Mouse (Mus musculus) stomach, embryonic 15.5 days (tissue): Measurements from ENCODE around the gene Cdc42se1. TPM values are rescaled to one million over a fixed set of nuclear protein-coding genes. Genes with fewer than 3 reads are reported as not detected.

Experiments used
- ATAC-seq: fragments of 200-750 bp; cut with Nextera tagmentation; 2 replicates; pipeline ENCODE4 v1.8.0; 2017; ENCODE audit warnings: low read depth, moderate number of reproducible peaks, moderate TSS enrichment; ENCODE audit not compliant: insufficient read depth, low FRiP score
- H3K27ac ChIP-seq: fragments of 300-500 bp; sonication (generic); 2 replicates; pipeline ENCODE4 v1.5.1; 2015; ENCODE audit warnings: mild to moderate bottlenecking, inconsistent platforms
- H3K27me3 ChIP-seq: fragments of 300-500 bp; sonication (generic); replicated peaks from 2 replicates; pipeline ENCODE4 v1.6.1; 2015; ENCODE audit warnings: inconsistent platforms
- H3K36me3 ChIP-seq: fragments of 300-500 bp; sonication (generic); 2 replicates; pipeline ENCODE4 v1.6.1; 2015; ENCODE audit warnings: inconsistent platforms
- H3K4me1 ChIP-seq: fragments of 300-500 bp; sonication (generic); 2 replicates; pipeline ENCODE4 v1.6.1; 2015; ENCODE audit warnings: inconsistent platforms
- H3K4me2 ChIP-seq: fragments of 300-500 bp; sonication (generic); 2 replicates; pipeline ENCODE4 v1.6.1; 2015; ENCODE audit warnings: mild to moderate bottlenecking, inconsistent platforms
- H3K4me3 ChIP-seq: fragments of 300-500 bp; sonication (generic); replicated peaks from 2 replicates; pipeline ENCODE4 v1.5.1; 2015; ENCODE audit warnings: inconsistent platforms
- H3K9ac ChIP-seq: fragments of 300-500 bp; sonication (generic); 2 replicates; pipeline ENCODE4 v1.6.1; 2015; ENCODE audit warnings: inconsistent platforms
- H3K9me3 ChIP-seq: fragments of 300-500 bp; sonication (generic); 2 replicates; pipeline ENCODE4 v1.6.1; 2016; ENCODE audit warnings: inconsistent platforms
- WGBS: fragments of 180-500 bp; shearing (Covaris S2); methylation state at CpG from one replicate; pipeline ENCODE4 v1.1.7; 2015; 5-methylcytosine and 5-hydroxymethylcytosine counted together
- polyA plus RNA-seq: library from polyadenylated mRNA; unstranded; fragments of >200 nt; fragmentation: Nextera tagmentation; extraction: Ambion mirVana; gene quantifications from 2 replicates; pipeline ENCODE4 v1.2.1, GENCODE M21; 2015

Gene Cdc42se1
- polyA plus RNA-seq, 1 experiment from 2014 or later: 83.5 TPM

GRCm38 (mm10) chr3:95282381-95282864 is 53.9 kb downstream of the Cdc42se1 start:
- H3K4me1 ChIP-seq: peaks cover 18% of the 10 kb centered on the region
- peak overlapping the region; percentile 72 for H3K4me3 ChIP-seq
- ATAC-seq: no peak
- peak overlapping the region; percentile 97 for H3K27ac ChIP-seq
- no peaks in the 10 kb centered on the region for H3K27me3 ChIP-seq
- under 1% methylated on average over 11 of the region's 11 CpGs for WGBS
- H3K36me3 ChIP-seq: no peaks in the 10 kb centered on the region
- H3K9ac ChIP-seq: peak overlapping the region; percentile 84
- H3K9me3 ChIP-seq: no peaks in the 10 kb centered on the region
- H3K4me2 ChIP-seq: peak overlapping the region; percentile 79

GRCm38 (mm10) chr3:95282865-95283588 is 54.5 kb downstream of the Cdc42se1 start:
- Histone ChIP-seq H3K36me3 (peaks cover 4% of the 10 kb centered on the region; the same call in 1 of the 2 replicates), H3K27ac (peak overlapping the region; percentile 97), H3K4me1 (peaks cover 18% of the 10 kb centered on the region), H3K4me3 (peak overlapping the region; percentile 72), H3K4me2 (peak overlapping the region; percentile 79), H3K27me3 (no peaks in the 10 kb centered on the region), H3K9me3 (no peaks in the 10 kb centered on the region), H3K9ac (peak overlapping the region; percentile 84)
- ATAC-seq: peak; percentile 54
- WGBS: under 1% methylated on average over 49 of the region's 51 CpGs

- 1% methylated on average over 7 of the region's 7 CpGs for WGBS
- Histone ChIP-seq H3K27me3 (no peaks in the 10 kb centered on the region), H3K9me3 (no peaks in the 10 kb centered on the region), H3K36me3 (peaks cover 9% of the 10 kb centered on the region), H3K4me2 (peak overlapping the region; percentile 79), H3K4me3 (peak overlapping the region; percentile 72), H3K4me1 (peaks cover 18% of the 10 kb centered on the region), H3K27ac (peak overlapping the region; percentile 97), H3K9ac (peak overlapping the region; percentile 84)
- ATAC-seq: no peak
These were observed 55.0 kb downstream of the Cdc42se1 start for GRCm38 (mm10) chr3:95283589-95283941.

- H3K9ac ChIP-seq: peak overlapping the region; percentile 84; the same call in 1 of the 2 replicates
- H3K27ac ChIP-seq: peak overlapping the region; percentile 97; the same call in 1 of the 2 replicates
- ATAC-seq: no peak
- H3K4me2 ChIP-seq: peak overlapping the region; percentile 79
- H3K4me3 ChIP-seq: peak overlapping the region; percentile 72
- H3K36me3 ChIP-seq: peaks cover 13% of the 10 kb centered on the region
- H3K9me3 ChIP-seq: no peaks in the 10 kb centered on the region
- 19% methylated on average over 1 of the region's 1 CpGs for WGBS
- no peaks in the 10 kb centered on the region for H3K27me3 ChIP-seq
- peaks cover 18% of the 10 kb centered on the region for H3K4me1 ChIP-seq
These were observed 55.5 kb downstream of the Cdc42se1 start for GRCm38 (mm10) chr3:95284062-95284461.

- 81% methylated on average over 12 of the region's 12 CpGs for WGBS
- Histone ChIP-seq H3K9ac (no peak overlapping the region), H3K36me3 (peaks cover 13% of the 10 kb centered on the region), H3K9me3 (no peaks in the 10 kb centered on the region), H3K4me2 (peak overlapping the region; percentile 79), H3K27ac (peak overlapping the region; percentile 97; the same call in 1 of the 2 replicates), H3K4me3 (peak overlapping the region; percentile 72), H3K4me1 (peaks cover 18% of the 10 kb centered on the region), H3K27me3 (no peaks in the 10 kb centered on the region)
- no peak for ATAC-seq
These were observed 56.2 kb downstream of the Cdc42se1 start for GRCm38 (mm10) chr3:95284501-95285281.

GRCm38 (mm10) chr3:95285390-95285789 is 56.9 kb downstream of the Cdc42se1 start:
- ATAC-seq: no peak
- Histone ChIP-seq H3K9ac (no peak overlapping the region), H3K4me1 (peaks cover 15% of the 10 kb centered on the region), H3K36me3 (peaks cover 13% of the 10 kb centered on the region), H3K27me3 (no peaks in the 10 kb centered on the region), H3K9me3 (no peaks in the 10 kb centered on the region), H3K4me3 (no peak overlapping the region), H3K4me2 (no peak overlapping the region), H3K27ac (peak overlapping the region; percentile 45; the same call in 1 of the 2 replicates)
- 92% methylated on average over 5 of the region's 5 CpGs for WGBS

Other genes starting within 250 kb of the Cdc42se1 start
- 19.3 and 22.0 TPM in 2 replicates for gene Zfp687, start 213.3 kb upstream of the Cdc42se1 start, polyA plus RNA-seq
- 220 and 221 TPM in 2 replicates for gene Psmd4, start 186.1 kb upstream of the Cdc42se1 start, polyA plus RNA-seq
- gene Pip5k1a, start 121.8 kb upstream of the Cdc42se1 start, polyA plus RNA-seq: 17.0 and 17.5 TPM in 2 replicates
- 119 and 124 TPM in 2 replicates for gene Vps72, start 117.7 kb upstream of the Cdc42se1 start, polyA plus RNA-seq
- 1.6 and 1.7 TPM in 2 replicates for gene Tmod4, start 104.3 kb upstream of the Cdc42se1 start, polyA plus RNA-seq
- gene Scnm1, start 94.7 kb upstream of the Cdc42se1 start, polyA plus RNA-seq: 59.1 and 62.7 TPM in 2 replicates
- 11.6 and 11.7 TPM in 2 replicates for gene Lysmd1, start 94.6 kb upstream of the Cdc42se1 start, polyA plus RNA-seq
- 5.1 and 6.7 TPM in 2 replicates for gene Tnfaip8l2, start 86.4 kb upstream of the Cdc42se1 start, polyA plus RNA-seq
- gene Sema6c, start 68.3 kb upstream of the Cdc42se1 start, polyA plus RNA-seq: 5.9 and 6.9 TPM in 2 replicates
- gene Gabpb2, start 10.8 kb upstream of the Cdc42se1 start, polyA plus RNA-seq: 10.7 and 11.4 TPM in 2 replicates
- 18.5 and 18.6 TPM in 2 replicates for gene Mllt11, start 3.4 kb downstream of the Cdc42se1 start, polyA plus RNA-seq
- gene Gm128, start 12.9 kb downstream of the Cdc42se1 start, polyA plus RNA-seq: 0.35 TPM in 2 replicates
- gene Bnipl, start 22.5 kb downstream of the Cdc42se1 start, polyA plus RNA-seq: 3.5 and 5.8 TPM in 2 replicates
- gene Mindy1, start 52.6 kb downstream of the Cdc42se1 start, polyA plus RNA-seq: 45.8 and 51.2 TPM in 2 replicates
- gene Prune1, start 53.3 kb downstream of the Cdc42se1 start, polyA plus RNA-seq: 16.6 and 17.3 TPM in 2 replicates
- 2.3 and 3.4 TPM in 2 replicates for gene Anxa9, start 78.4 kb downstream of the Cdc42se1 start, polyA plus RNA-seq
- 138 and 146 TPM in 2 replicates for gene Cers2, start 86.1 kb downstream of the Cdc42se1 start, polyA plus RNA-seq
- gene Setdb1, start 128.5 kb downstream of the Cdc42se1 start, polyA plus RNA-seq: 29.9 and 34.1 TPM in 2 replicates
- not detected in 2 replicates for gene 4930558C23Rik, start 174.1 kb downstream of the Cdc42se1 start, polyA plus RNA-seq
- gene Arnt, start 205.7 kb downstream of the Cdc42se1 start, polyA plus RNA-seq: 38.6 and 42.4 TPM in 2 replicates